Mouse (Mus musculus) intestine, embryonic 15.5 days (tissue): ENCODE results near the gene Col8a1. TPM values are rescaled to one million over a fixed set of nuclear protein-coding genes. Genes with fewer than 3 reads are reported as not detected.

Experiments
- ATAC-seq: fragments of 200-750 bp; cut with Nextera tagmentation; 2 replicates; pipeline ENCODE4 v1.8.0; 2017; ENCODE audit warnings: moderate TSS enrichment, moderate library complexity
- H3K27ac ChIP-seq: fragments of 300-500 bp; sonication (generic); 2 replicates; pipeline ENCODE4 v1.5.1; 2015; ENCODE audit warnings: mild to moderate bottlenecking, inconsistent platforms
- H3K27me3 ChIP-seq: fragments of 300-500 bp; sonication (generic); replicated peaks from 2 replicates; pipeline ENCODE4 v1.6.1; 2015; ENCODE audit warnings: inconsistent platforms
- H3K36me3 ChIP-seq: fragments of 300-500 bp; sonication (generic); 2 replicates; pipeline ENCODE4 v1.6.1; 2015; ENCODE audit warnings: inconsistent platforms
- H3K4me1 ChIP-seq: fragments of 300-500 bp; sonication (generic); replicated peaks from 2 replicates; pipeline ENCODE4 v1.6.1; 2015; ENCODE audit warnings: inconsistent platforms
- H3K4me2 ChIP-seq: fragments of 300-500 bp; sonication (generic); replicated peaks from 2 replicates; pipeline ENCODE4 v1.6.1; 2015; ENCODE audit warnings: mild to moderate bottlenecking, inconsistent platforms
- H3K4me3 ChIP-seq: fragments of 300-500 bp; sonication (generic); replicated peaks from 2 replicates; pipeline ENCODE4 v1.5.1; 2015; ENCODE audit warnings: inconsistent platforms
- H3K9ac ChIP-seq: fragments of 300-500 bp; sonication (generic); 2 replicates; pipeline ENCODE4 v1.6.1; 2015; ENCODE audit warnings: inconsistent platforms
- H3K9me3 ChIP-seq: fragments of 300-500 bp; sonication (generic); 2 replicates; pipeline ENCODE4 v1.6.1; 2016; ENCODE audit warnings: inconsistent platforms
- WGBS: fragments of 180-500 bp; shearing (Covaris S2); methylation state at CpG from one replicate; pipeline ENCODE4 v1.1.7; 2015; 5-methylcytosine and 5-hydroxymethylcytosine counted together
- polyA plus RNA-seq: library from polyadenylated mRNA; unstranded; fragments of >200 nt; fragmentation: Nextera tagmentation; extraction: Ambion mirVana; gene quantifications from 2 replicates; pipeline ENCODE4 v1.2.1, GENCODE M21; 2015

Col8a1 gene
- polyA plus RNA-seq, 1 experiment from 2014 or later, result 3.9 TPM

- Histone ChIP-seq H3K27me3 (no peaks in the 10 kb centered on the region), H3K9me3 (no peaks in the 10 kb centered on the region), H3K36me3 (no peaks in the 10 kb centered on the region; the same call in 1 of the 2 replicates), H3K9ac (no peak overlapping the region), H3K4me3 (no peak overlapping the region), H3K4me2 (no peak overlapping the region), H3K27ac (no peak overlapping the region), H3K4me1 (no peaks in the 10 kb centered on the region)
- ATAC-seq, result no peak
- 68% methylated on average over 7 of the region's 7 CpGs for WGBS
These were observed 174.5 kb downstream of the Col8a1 start for GRCm38 (mm10) chr16:57580041-57580440.

GRCm38 (mm10) chr16:57577519-57577918 is 177.0 kb downstream of the Col8a1 start:
- WGBS, result 86% methylated on average over 1 of the region's 1 CpGs
- H3K4me3 ChIP-seq, result no peak overlapping the region
- no peaks in the 10 kb centered on the region for H3K9me3 ChIP-seq
- no peak overlapping the region for H3K4me2 ChIP-seq
- no peaks in the 10 kb centered on the region; the same call in 1 of the 2 replicates for H3K36me3 ChIP-seq
- H3K27ac ChIP-seq, result no peak overlapping the region
- H3K27me3 ChIP-seq, result no peaks in the 10 kb centered on the region
- no peak for ATAC-seq
- H3K4me1 ChIP-seq, result no peaks in the 10 kb centered on the region
- H3K9ac ChIP-seq, result no peak overlapping the region

GRCm38 (mm10) chr16:57575764-57576388 is 178.7 kb downstream of the Col8a1 start:
- Histone ChIP-seq H3K4me3 (no peak overlapping the region), H3K9ac (no peak overlapping the region), H3K4me1 (0 out of 2 replicates have a peak, but pooled peaks cover 6% of the 10 kb centered on the region), H3K36me3 (peaks cover 5% of the 10 kb centered on the region), H3K9me3 (no peaks in the 10 kb centered on the region), H3K4me2 (no peak overlapping the region), H3K27me3 (no peaks in the 10 kb centered on the region), H3K27ac (no peak overlapping the region)
- 93% methylated on average over 1 of the region's 1 CpGs for WGBS
- no peak for ATAC-seq

Other genes starting within 250 kb of the Col8a1 start
- 45.2 and 45.5 TPM in 2 replicates for gene Cmss1, start 147.9 kb downstream of the Col8a1 start, polyA plus RNA-seq